Mouse (Mus musculus) liver, embryonic 13.5 days (tissue): ENCODE data around the gene Mgll. TPM values are rescaled to one million over a fixed set of nuclear protein-coding genes. Genes with fewer than 3 reads are reported as not detected.

ENCODE experiments used
- ATAC-seq: fragments of 200-750 bp; cut with Nextera tagmentation; 2 replicates; pipeline ENCODE4 v1.8.0; 2017; ENCODE audit warnings: low read depth, mild to moderate bottlenecking, moderate number of reproducible peaks, moderate library complexity
- DNase-seq: peaks from one replicate; pipeline ENCODE4 v3.0.0; 2022
- H3K27ac ChIP-seq: fragments of 300-500 bp; sonication (generic); 2 replicates; pipeline ENCODE4 v1.5.1; 2015; ENCODE audit warnings: moderate library complexity, mild to moderate bottlenecking, inconsistent platforms
- H3K27me3 ChIP-seq: fragments of 300-500 bp; sonication (generic); 2 replicates; pipeline ENCODE4 v1.6.1; 2015; ENCODE audit warnings: mild to moderate bottlenecking, inconsistent platforms
- H3K36me3 ChIP-seq: fragments of 300-500 bp; sonication (generic); 2 replicates; pipeline ENCODE4 v1.6.1; 2015; ENCODE audit warnings: mild to moderate bottlenecking, inconsistent platforms
- H3K4me1 ChIP-seq: fragments of 300-500 bp; sonication (generic); replicated peaks from 2 replicates; pipeline ENCODE4 v1.6.1; 2015; ENCODE audit warnings: inconsistent platforms
- H3K4me2 ChIP-seq: fragments of 300-500 bp; sonication (generic); 2 replicates; pipeline ENCODE4 v1.6.1; 2015; ENCODE audit warnings: inconsistent platforms, mild to moderate bottlenecking, moderate library complexity
- H3K4me3 ChIP-seq: fragments of 300-500 bp; sonication (generic); replicated peaks from 2 replicates; pipeline ENCODE4 v1.5.1; 2015; ENCODE audit warnings: mild to moderate bottlenecking, inconsistent platforms
- H3K9ac ChIP-seq: fragments of 300-500 bp; sonication (generic); 2 replicates; pipeline ENCODE4 v1.6.1; 2015; ENCODE audit warnings: mild to moderate bottlenecking, inconsistent platforms
- H3K9me3 ChIP-seq: fragments of 300-500 bp; sonication (generic); replicated peaks from 2 replicates; pipeline ENCODE4 v1.6.1; 2016; ENCODE audit warnings: inconsistent platforms
- WGBS: fragments of 180-500 bp; shearing (Covaris S2); methylation state at CpG from one replicate; pipeline ENCODE4 v1.1.7; 2015; ENCODE audit not compliant: insufficient replicate concordance; 5-methylcytosine and 5-hydroxymethylcytosine counted together
- polyA plus RNA-seq: library from polyadenylated mRNA; unstranded; fragments of >200 nt; fragmentation: Nextera tagmentation; extraction: Ambion mirVana; gene quantifications from 2 replicates; pipeline ENCODE4 v1.2.1, GENCODE M21; 2015

Mgll gene
- polyA plus RNA-seq, 1 experiment from 2014 or later = 68.8 TPM

- no peak for DNase-seq
- 76% methylated on average over 23 of the region's 23 CpGs for WGBS
- no peak overlapping the region for H3K27ac ChIP-seq
- H3K9ac ChIP-seq = no peak overlapping the region
- H3K4me1 ChIP-seq = peaks cover 51% of the 10 kb centered on the region
- no peak overlapping the region for H3K4me2 ChIP-seq
- no peaks in the 10 kb centered on the region for H3K9me3 ChIP-seq
- H3K27me3 ChIP-seq = no peaks in the 10 kb centered on the region
- ATAC-seq = no peak
- peaks cover 59% of the 10 kb centered on the region for H3K36me3 ChIP-seq
- no peak overlapping the region for H3K4me3 ChIP-seq
These were observed 85.2 kb downstream of the Mgll start for GRCm38 (mm10) chr6:88809091-88810037.

- no peaks in the 10 kb centered on the region; the same call in 1 of the 2 replicates for H3K27me3 ChIP-seq
- peaks cover 42% of the 10 kb centered on the region for H3K4me1 ChIP-seq
- H3K36me3 ChIP-seq = peaks cover 60% of the 10 kb centered on the region
- no peaks in the 10 kb centered on the region for H3K9me3 ChIP-seq
- no peak overlapping the region for H3K4me2 ChIP-seq
- no peak for DNase-seq
- H3K9ac ChIP-seq = no peak overlapping the region
- no peak overlapping the region for H3K4me3 ChIP-seq
- no peak for ATAC-seq
- 68% methylated on average over 3 of the region's 3 CpGs for WGBS
- no peak overlapping the region for H3K27ac ChIP-seq
These were observed 86.1 kb downstream of the Mgll start for GRCm38 (mm10) chr6:88810291-88810690.

- no peaks in the 10 kb centered on the region for H3K9me3 ChIP-seq
- no peak overlapping the region for H3K4me3 ChIP-seq
- DNase-seq (no peak), ATAC-seq (no peak)
- WGBS = 18% methylated on average over 7 of the region's 7 CpGs
- peaks cover 66% of the 10 kb centered on the region for H3K36me3 ChIP-seq
- H3K4me2 ChIP-seq = no peak overlapping the region
- no peak overlapping the region for H3K9ac ChIP-seq
- no peaks in the 10 kb centered on the region; the same call in 1 of the 2 replicates for H3K27me3 ChIP-seq
- peaks cover 42% of the 10 kb centered on the region for H3K4me1 ChIP-seq
- no peak overlapping the region for H3K27ac ChIP-seq
These were observed 87.2 kb downstream of the Mgll start for GRCm38 (mm10) chr6:88811396-88811795.

GRCm38 (mm10) chr6:88811880-88812400 lies 87.7 kb downstream of the Mgll start:
- H3K9me3 ChIP-seq = no peaks in the 10 kb centered on the region
- peak overlapping the region; percentile 32; the same call in 1 of the 2 replicates for H3K27ac ChIP-seq
- H3K4me3 ChIP-seq = no peak overlapping the region
- DNase-seq (no peak), ATAC-seq (no peak)
- H3K9ac ChIP-seq = no peak overlapping the region
- no peaks in the 10 kb centered on the region; the same call in 1 of the 2 replicates for H3K27me3 ChIP-seq
- 41% methylated on average over 7 of the region's 7 CpGs for WGBS
- H3K36me3 ChIP-seq = peaks cover 69% of the 10 kb centered on the region
- H3K4me2 ChIP-seq = no peak overlapping the region
- peaks cover 40% of the 10 kb centered on the region for H3K4me1 ChIP-seq

- Histone ChIP-seq H3K4me1 (peaks cover 31% of the 10 kb centered on the region), H3K9ac (no peak overlapping the region), H3K9me3 (no peaks in the 10 kb centered on the region), H3K4me3 (no peak overlapping the region), H3K27me3 (no peaks in the 10 kb centered on the region; the same call in 1 of the 2 replicates), H3K36me3 (peaks cover 72% of the 10 kb centered on the region), H3K4me2 (no peak overlapping the region), H3K27ac (0 out of 2 replicates have a peak overlapping the region, but pooled peaks have one; percentile 32)
- DNase-seq = no peak
- no peak for ATAC-seq
- 46% methylated on average over 3 of the region's 3 CpGs for WGBS
These were observed 88.7 kb downstream of the Mgll start for GRCm38 (mm10) chr6:88812886-88813285.

- Histone ChIP-seq H3K4me1 (peaks cover 30% of the 10 kb centered on the region), H3K36me3 (peaks cover 73% of the 10 kb centered on the region), H3K9me3 (no peaks in the 10 kb centered on the region), H3K27me3 (no peaks in the 10 kb centered on the region; the same call in 1 of the 2 replicates), H3K4me2 (no peak overlapping the region), H3K27ac (no peak overlapping the region), H3K4me3 (no peak overlapping the region), H3K9ac (no peak overlapping the region)
- DNase-seq (no peak), ATAC-seq (no peak)
- WGBS = 70% methylated on average over 10 of the region's 10 CpGs
These were observed 89.6 kb downstream of the Mgll start for GRCm38 (mm10) chr6:88813832-88814231.

GRCm38 (mm10) chr6:88815036-88815435 lies 90.8 kb downstream of the Mgll start:
- DNase-seq (no peak), ATAC-seq (no peak)
- Histone ChIP-seq H3K27me3 (no peaks in the 10 kb centered on the region; the same call in 1 of the 2 replicates), H3K4me1 (peaks cover 19% of the 10 kb centered on the region), H3K4me2 (no peak overlapping the region), H3K27ac (no peak overlapping the region), H3K9ac (no peak overlapping the region), H3K36me3 (peaks cover 73% of the 10 kb centered on the region), H3K9me3 (no peaks in the 10 kb centered on the region), H3K4me3 (no peak overlapping the region)
- WGBS = 83% methylated on average over 3 of the region's 3 CpGs

GRCm38 (mm10) chr6:88815489-88815888 lies 91.3 kb downstream of the Mgll start:
- ATAC-seq = no peak
- no peak overlapping the region for H3K4me2 ChIP-seq

GRCm38 (mm10) chr6:88816913-88817312 lies 92.7 kb downstream of the Mgll start:
- Histone ChIP-seq H3K9ac (no peak overlapping the region), H3K4me3 (no peak overlapping the region)

More at GRCm38 (mm10) chr6:88815489-88815888, 91.3 kb downstream of the Mgll start:
- Histone ChIP-seq H3K9me3 (no peaks in the 10 kb centered on the region), H3K27me3 (no peaks in the 10 kb centered on the region; the same call in 1 of the 2 replicates), H3K9ac (no peak overlapping the region), H3K36me3 (peaks cover 68% of the 10 kb centered on the region), H3K27ac (no peak overlapping the region), H3K4me3 (no peak overlapping the region), H3K4me1 (peaks cover 18% of the 10 kb centered on the region)
- DNase-seq = no peak
- WGBS = 76% methylated on average over 3 of the region's 3 CpGs

GRCm38 (mm10) chr6:88820853-88821252 lies 96.6 kb downstream of the Mgll start:
- no peak for DNase-seq
- peaks cover 81% of the 10 kb centered on the region for H3K36me3 ChIP-seq
- ATAC-seq = no peak

More at GRCm38 (mm10) chr6:88816913-88817312, 92.7 kb downstream of the Mgll start:
- no peak for DNase-seq
- H3K9me3 ChIP-seq = no peaks in the 10 kb centered on the region
- peaks cover 71% of the 10 kb centered on the region for H3K36me3 ChIP-seq
- H3K27ac ChIP-seq = no peak overlapping the region
- no peaks in the 10 kb centered on the region; the same call in 1 of the 2 replicates for H3K27me3 ChIP-seq
- no peak overlapping the region for H3K4me2 ChIP-seq
- WGBS = 81% methylated on average over 3 of the region's 3 CpGs
- peaks cover 22% of the 10 kb centered on the region for H3K4me1 ChIP-seq
- no peak for ATAC-seq

GRCm38 (mm10) chr6:88821294-88821693 lies 97.1 kb downstream of the Mgll start:
- DNase-seq = no peak
- no peaks in the 10 kb centered on the region for H3K9me3 ChIP-seq
- H3K9ac ChIP-seq = no peak overlapping the region
- ATAC-seq = no peak
- WGBS = 88% methylated on average over 6 of the region's 6 CpGs
- no peak overlapping the region for H3K4me2 ChIP-seq
- peaks cover 86% of the 10 kb centered on the region for H3K36me3 ChIP-seq
- no peak overlapping the region for H3K4me3 ChIP-seq
- no peaks in the 10 kb centered on the region for H3K27me3 ChIP-seq
- H3K4me1 ChIP-seq = peaks cover 14% of the 10 kb centered on the region
- H3K27ac ChIP-seq = no peak overlapping the region

More at GRCm38 (mm10) chr6:88820853-88821252, 96.6 kb downstream of the Mgll start:
- Histone ChIP-seq H3K4me2 (no peak overlapping the region), H3K4me3 (no peak overlapping the region), H3K27ac (no peak overlapping the region; the same call in 1 of the 2 replicates), H3K4me1 (peaks cover 10% of the 10 kb centered on the region; the same call in 1 of the 2 replicates), H3K9me3 (no peaks in the 10 kb centered on the region), H3K9ac (no peak overlapping the region), H3K27me3 (no peaks in the 10 kb centered on the region)
- 35% methylated on average over 3 of the region's 3 CpGs for WGBS
